Mouse (Mus musculus): ENCODE measurements at regions not wholly inside any gene's neighbourhood (a gene's known extent, or its start where the extent isn't known, plus 50 kb on each side); places are given as distances from the start of the nearest gene placed in this dataset.

DNA sequence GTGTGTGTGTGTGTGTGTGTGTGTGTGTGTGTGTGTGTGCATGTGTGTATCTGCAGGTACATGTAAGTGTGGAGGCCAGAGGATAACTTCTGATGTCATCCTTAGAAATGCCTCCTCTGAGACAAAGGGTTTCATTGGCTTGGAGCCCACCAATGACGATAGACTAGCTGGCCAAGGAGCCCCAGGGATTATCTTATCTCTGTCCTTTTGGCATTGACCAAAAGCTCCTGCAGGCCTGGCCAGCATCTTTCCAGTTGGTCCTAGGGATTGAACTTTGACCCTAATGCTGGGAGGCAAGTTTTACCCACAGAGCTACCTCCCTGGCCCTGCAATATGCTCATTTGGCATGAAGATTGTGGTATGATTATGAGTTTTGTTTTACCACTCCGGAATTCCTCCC is 133.3 kb downstream of the Tmx1 start:
- TF ChIP-seq CTCF (IDR thresholded peaks at IDR 0.05) (no peak), EP300 (IDR thresholded peaks at IDR 0.05) (no peak)
